Mouse (Mus musculus): ENCODE measurements around the gene Sin3b.

DNA sequence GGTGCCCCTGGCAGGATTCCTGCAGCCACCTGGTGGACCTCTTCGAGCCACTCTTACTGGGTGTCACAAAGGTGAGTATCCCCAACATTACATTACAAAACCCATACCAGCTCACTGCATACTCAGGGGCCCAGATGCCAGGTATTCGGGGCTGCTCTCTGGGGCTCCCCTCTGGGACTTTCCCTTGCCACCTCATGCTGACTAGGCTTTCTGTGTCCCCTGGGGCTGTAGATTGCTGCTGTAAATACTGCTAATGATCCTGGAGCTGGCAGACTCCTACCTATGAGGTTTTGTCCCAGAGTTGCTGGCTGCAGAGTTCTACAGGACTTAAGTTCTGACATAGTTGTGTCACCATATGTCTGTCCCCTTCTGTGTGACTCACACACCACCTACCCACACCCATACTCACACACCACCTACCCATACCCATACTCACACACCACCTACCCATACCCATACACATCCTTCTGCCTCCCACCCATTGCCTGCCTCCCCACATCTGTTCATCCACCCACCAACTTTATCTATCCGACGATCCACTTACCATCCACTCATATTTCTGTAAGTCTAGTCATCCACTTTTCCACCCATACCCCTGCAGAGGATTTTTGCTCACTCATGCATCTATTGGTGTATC, 40.9 kb upstream of the Sin3b start:
- TF ChIP-seq POLR2A (IDR thresholded peaks at IDR 0.05; ENCODE audit: borderline replicate concordance, control insufficient read depth, low read depth, low read length) (no peak), CTCF (IDR thresholded peaks at IDR 0.05; ENCODE audit: control insufficient read depth, insufficient read depth, low read length) (no peak)

Measured in bone marrow, adult 2 months (tissue).